Mouse (Mus musculus) mesoderm, embryonic 11.5 days (tissue): Measurements from ENCODE around the gene Tmem79.
"Not testable (repeated sequence)": the region's sequence is repeated elsewhere in the genome, so short reads cannot be mapped to it uniquely, and the experiment has no call there.

ENCODE experiments used
- DNase-seq: peaks from one replicate; pipeline ENCODE4 v3.0.0-alpha.2; 2012; ENCODE audit warnings: low read depth, low spot score

Tmem79 gene

GRCm38 (mm10) chr3:88354396-88355165, 18.6 kb upstream of the Tmem79 start:
- DNase-seq, result no peak

- DNase-seq, result no peak
Measured at GRCm38 (mm10) chr3:88352907-88353306, 17.0 kb upstream of the Tmem79 start.

- DNase-seq, result no peak
Measured at GRCm38 (mm10) chr3:88350732-88351131, 14.8 kb upstream of the Tmem79 start.

GRCm38 (mm10) chr3:88339006-88339405, 3.1 kb upstream of the Tmem79 start:
- no peak for DNase-seq

GRCm38 (mm10) chr3:88338316-88338715, 2.4 kb upstream of the Tmem79 start:
- no peak for DNase-seq

GRCm38 (mm10) chr3:88337367-88338020, 1.5 kb upstream of the Tmem79 start:
- DNase-seq, result no peak

GRCm38 (mm10) chr3:88335436-88336053, 403 bp downstream of the Tmem79 start:
- no peak for DNase-seq

- DNase-seq, result no peak
Measured at GRCm38 (mm10) chr3:88334902-88335435, 979 bp downstream of the Tmem79 start.

GRCm38 (mm10) chr3:88334029-88334658, 1.8 kb downstream of the Tmem79 start:
- DNase-seq, result no peak

GRCm38 (mm10) chr3:88331282-88331681, 4.7 kb downstream of the Tmem79 start:
- peak; percentile 43 for DNase-seq

- DNase-seq, result no peak
Measured at GRCm38 (mm10) chr3:88328956-88329355, 7.0 kb downstream of the Tmem79 start.

- peak; percentile 66 for DNase-seq
Measured at GRCm38 (mm10) chr3:88324951-88325405, 11.0 kb downstream of the Tmem79 start, which contains the start of gene Glmp. Gene Glmp (plus strand): TSS chr3:88325023.

GRCm38 (mm10) chr3:88299172-88299571, 36.8 kb downstream of the Tmem79 start:
- no peak for DNase-seq

- DNase-seq, result peak; percentile 12
Measured at GRCm38 (mm10) chr3:88297321-88297851, 38.6 kb downstream of the Tmem79 start.

- peak; percentile 100 for DNase-seq
Measured at GRCm38 (mm10) chr3:88296561-88297318, 39.2 kb downstream of the Tmem79 start, which contains the start of the genes Tsacc and Cct3. Gene Tsacc (minus strand): TSS chr3:88296999. Gene Cct3 (plus strand): TSS chr3:88297116.

GRCm38 (mm10) chr3:88296110-88296560, 39.8 kb downstream of the Tmem79 start:
- DNase-seq, result no peak

GRCm38 (mm10) chr3:88295272-88295671, 40.7 kb downstream of the Tmem79 start:
- DNase-seq, result not testable (repeated sequence)

GRCm38 (mm10) chr3:88291970-88292369, 44.0 kb downstream of the Tmem79 start:
- DNase-seq, result peak; percentile 4

- DNase-seq, result not testable (repeated sequence)
Measured at GRCm38 (mm10) chr3:88288133-88288713, 47.7 kb downstream of the Tmem79 start.

GRCm38 (mm10) chr3:88287110-88287509, 48.8 kb downstream of the Tmem79 start, which contains the start of gene Gm38392:
Gene Gm38392 (minus strand): TSS chr3:88287210.
- no peak for DNase-seq
